ENCODE assay signal across 7 mouse cellular contexts in genomic region chr6:135364891-135365301, GRCm38 (mm10). TPM values are rescaled to one million over a fixed set of nuclear protein-coding genes. Genes with fewer than 3 reads are reported as not detected.
DNase-seq lines count a peak whose midpoint lies in the region; ATAC-seq lines count a peak whose summit lies in the region.

No protein-coding gene starts in this region.

- no peak for ATAC-seq in embryonic facial prominence, embryonic 13.5 days (ENCODE audit: insufficient number of reproducible peaks, insufficient read depth, low FRiP score, low TSS enrichment, low read depth)
- no peak for ATAC-seq in limb, embryonic 12.5 days (ENCODE audit: insufficient number of reproducible peaks, insufficient read depth, low FRiP score, low TSS enrichment, low read depth)
- ATAC-seq in stomach, embryonic 16.5 days (ENCODE audit: insufficient read depth, low FRiP score), result peak; percentile 77
- ATAC-seq in megakaryocyte-erythroid progenitor cell, adult 5-6 weeks (replicated peaks; ENCODE audit: low FRiP score, low TSS enrichment, poor library complexity, severe bottlenecking), result no peak

- H3K9ac ChIP-seq in embryonic facial prominence, embryonic 13.5 days, result peak overlapping the region; percentile 75
- peak overlapping the region; percentile 34; the same call in 1 of the 2 replicates for H3K9ac ChIP-seq in limb, embryonic 12.5 days (replicated peaks)
- peak overlapping the region; percentile 82 for H3K9ac ChIP-seq in stomach, embryonic 16.5 days (ENCODE audit: low read length)

- WGBS in embryonic facial prominence, embryonic 13.5 days, result 72% methylated on average over 6 of the region's 6 CpGs
- WGBS in limb, embryonic 12.5 days, result 70% methylated on average over 6 of the region's 6 CpGs
- 40% methylated on average over 6 of the region's 6 CpGs for WGBS in stomach, embryonic 16.5 days

- peak overlapping the region; percentile 97 for H3K27ac ChIP-seq in embryonic facial prominence, embryonic 13.5 days
- H3K27ac ChIP-seq in limb, embryonic 12.5 days, result peak overlapping the region; percentile 94
- peak overlapping the region; percentile 99 for H3K27ac ChIP-seq in stomach, embryonic 16.5 days (ENCODE audit: low read length)

- peaks cover 64% of the 10 kb centered on the region for H3K4me1 ChIP-seq in embryonic facial prominence, embryonic 13.5 days
- peaks cover 61% of the 10 kb centered on the region for H3K4me1 ChIP-seq in limb, embryonic 12.5 days (replicated peaks)
- H3K4me1 ChIP-seq in stomach, embryonic 16.5 days (ENCODE audit: control insufficient read depth, insufficient read depth, low read length), result peaks cover 59% of the 10 kb centered on the region

- intact Hi-C loops in heart, postnatal 36 days (cut with DNase I), result loop anchor here (1.0 to 10.0 kb wide), 4 partner anchors 43 to 380 kb away; partner anchors contain the start of genes Apold1 and Pbp2

- peak overlapping the region; percentile 49 for H3K4me3 ChIP-seq in embryonic facial prominence, embryonic 13.5 days
- H3K4me3 ChIP-seq in limb, embryonic 12.5 days (replicated peaks), result peak overlapping the region; percentile 37
- H3K4me3 ChIP-seq in stomach, embryonic 16.5 days (replicated peaks; ENCODE audit: low read length), result peak overlapping the region; percentile 61

- peak; percentile 77 for DNase-seq in adrenal gland, adult 2 months
- DNase-seq in heart, postnatal 36 days, result peak; percentile 87 to 89
- no peak for DNase-seq in right cerebral cortex, postnatal 14 days

- peak overlapping the region; percentile 61 for H3K4me2 ChIP-seq in embryonic facial prominence, embryonic 13.5 days
- peak overlapping the region; percentile 51 for H3K4me2 ChIP-seq in limb, embryonic 12.5 days
- H3K4me2 ChIP-seq in stomach, embryonic 16.5 days (ENCODE audit: low read depth, low read length), result peak overlapping the region; percentile 55

- peaks cover 5% of the 10 kb centered on the region; the same call in 1 of the 2 replicates for H3K36me3 ChIP-seq in embryonic facial prominence, embryonic 13.5 days
- H3K36me3 ChIP-seq in limb, embryonic 12.5 days, result no peaks in the 10 kb centered on the region
- 0 out of 2 replicates have a peak, but pooled peaks cover 2% of the 10 kb centered on the region for H3K36me3 ChIP-seq in stomach, embryonic 16.5 days (ENCODE audit: control insufficient read depth, insufficient read depth, low read length)

- H3K9me3 ChIP-seq in embryonic facial prominence, embryonic 13.5 days, result no peaks in the 10 kb centered on the region
- H3K9me3 ChIP-seq in limb, embryonic 12.5 days, result no peaks in the 10 kb centered on the region
- no peaks in the 10 kb centered on the region for H3K9me3 ChIP-seq in stomach, embryonic 16.5 days (replicated peaks; ENCODE audit: control insufficient read depth, low read length)

- H3K27me3 ChIP-seq in embryonic facial prominence, embryonic 13.5 days, result no peaks in the 10 kb centered on the region
- H3K27me3 ChIP-seq in limb, embryonic 12.5 days, result no peaks in the 10 kb centered on the region
- H3K27me3 ChIP-seq in stomach, embryonic 16.5 days (ENCODE audit: control insufficient read depth, insufficient read depth, low read length), result no peaks in the 10 kb centered on the region

RNA-seq across cellular contexts. Expression of gene Emp1, which starts 2.6 kb away (rescaled TPM):
- total RNA-seq in adrenal gland, adult 2 months (2021), result 10 to 100 TPM; 24.5 to 42.8 TPM
- 22.8 and 25.8 TPM in 2 replicates for polyA plus RNA-seq in adrenal gland, adult 2 months (2012; rRNA removed)
- polyA plus RNA-seq in embryonic facial prominence, embryonic 13.5 days (2015; fragmentation: Nextera tagmentation; extraction: Ambion mirVana), result 71.9 and 84.0 TPM in 2 replicates
- total RNA-seq in heart, postnatal 36 days (2021), result 10 to 100 TPM; 46.9 to 53.3 TPM
- 38.0 and 39.4 TPM in 2 replicates for polyA plus RNA-seq in limb, embryonic 12.5 days (2016; fragmentation: Nextera tagmentation; extraction: Ambion mirVana)
- polyA plus RNA-seq in stomach, embryonic 16.5 days (2015; fragmentation: Nextera tagmentation; extraction: Ambion mirVana), result 221 and 304 TPM in 2 replicates
- 1.1 and 2.0 TPM in 2 replicates for total RNA-seq in megakaryocyte-erythroid progenitor cell, adult 5-6 weeks (2014; fragmentation: Nextera tagmentation)
- total RNA-seq in megakaryocyte-erythroid progenitor cell, adult 5-6 weeks (2017), result 0.66 TPM in 1 of 2 replicates, not detected in the other

RNA-seq across cellular contexts. Expression of gene Pbp2, which starts 54.7 kb away (rescaled TPM):
- not detected for total RNA-seq in adrenal gland, adult 2 months (2021)
- polyA plus RNA-seq in adrenal gland, adult 2 months (2012; rRNA removed), result not detected in 2 replicates
- polyA plus RNA-seq in embryonic facial prominence, embryonic 13.5 days (2015; fragmentation: Nextera tagmentation; extraction: Ambion mirVana), result not detected in 2 replicates
- total RNA-seq in heart, postnatal 36 days (2021), result not detected
- polyA plus RNA-seq in limb, embryonic 12.5 days (2016; fragmentation: Nextera tagmentation; extraction: Ambion mirVana), result 0.17 TPM in 1 of 2 replicates, not detected in the other
- polyA plus RNA-seq in stomach, embryonic 16.5 days (2015; fragmentation: Nextera tagmentation; extraction: Ambion mirVana), result 12.4 and 28.5 TPM in 2 replicates
- total RNA-seq in megakaryocyte-erythroid progenitor cell, adult 5-6 weeks (2014; fragmentation: Nextera tagmentation), result not detected in 2 replicates
- total RNA-seq in megakaryocyte-erythroid progenitor cell, adult 5-6 weeks (2017), result not detected in 2 replicates

Comparison
In these comparisons a context has a peak if more than half of its experiments do, and no peak if none do; other contexts are left out.
1. RNA of gene Pbp2, which starts 54.7 kb away (polyA plus RNA-seq): 12.4 to 28.5 TPM in stomach, embryonic 16.5 days; 0.17 TPM in limb, embryonic 12.5 days, not detected in adrenal gland, adult 2 months and not detected in embryonic facial prominence, embryonic 13.5 days; every median in the first group is over 10 times any median in the second.
2. Peak in every context shown above with its lines, with median percentiles within 50 percentile points of each other: H3K27ac ChIP-seq, H3K4me2 ChIP-seq, H3K4me3 ChIP-seq and H3K9ac ChIP-seq.